ENCODE assay signal across 8 mouse cellular contexts in genomic region chr11:52003505-52003771, GRCm38 (mm10). TPM values are rescaled to one million over a fixed set of nuclear protein-coding genes. Genes with fewer than 3 reads are reported as not detected.
A peak's percentile ranks its signal among the peaks of the same experiment; 100 is the strongest.
DNase-seq lines count a peak whose midpoint lies in the region; ATAC-seq and TF ChIP-seq lines count a peak whose summit lies in the region.

No protein-coding gene starts in this region.

- no peak for TF ChIP-seq POLR2A in testis, adult 2 months (IDR thresholded peaks at IDR 0.05; ENCODE audit: control insufficient read depth, low read depth, low read length)

- peak overlapping the region; percentile 99 for H3K27ac ChIP-seq in testis, adult 2 months (ENCODE audit: control insufficient read depth, insufficient read depth, low read depth, low read length)
- H3K27ac ChIP-seq in liver, embryonic 11.5 days (ENCODE audit: low read depth, low read length), result peak overlapping the region; percentile 87

- peak; percentile 12 for DNase-seq in embryo, embryonic 10 days (ENCODE audit: low spot score)
- no peak for DNase-seq in embryo, embryonic 9.5 days (ENCODE audit: extremely low spot score)
- no peak for DNase-seq in testis, postnatal 10 days (ENCODE audit: low spot score)
- no peak for DNase-seq in liver, embryonic 11.5 days (ENCODE audit: low spot score)
- no peak for DNase-seq in urinary bladder, postnatal 14 days (ENCODE audit: low spot score)
- DNase-seq in cerebellum, adult 9-10 months, result no peak
- DNase-seq in gastrocnemius, postnatal 14 days, result no peak

- H3K9ac ChIP-seq in liver, embryonic 11.5 days (ENCODE audit: low read depth, low read length), result peak overlapping the region; percentile 83

- no peaks in the 10 kb centered on the region for H3K27me3 ChIP-seq in testis, adult 2 months (ENCODE audit: control insufficient read depth, insufficient read depth, low read length)
- no peaks in the 10 kb centered on the region for H3K27me3 ChIP-seq in liver, embryonic 11.5 days (replicated peaks; ENCODE audit: control insufficient read depth, insufficient read depth, low read length)

- H3K4me2 ChIP-seq in liver, embryonic 11.5 days, result peak overlapping the region; percentile 78

- no peaks in the 10 kb centered on the region for H3K9me3 ChIP-seq in liver, embryonic 11.5 days (ENCODE audit: control insufficient read depth, low read length)

- H3K4me1 ChIP-seq in testis, adult 2 months (ENCODE audit: control insufficient read depth, insufficient read depth, low read length), result peaks cover 6% of the 10 kb centered on the region; the same call in 1 of the 2 replicates
- peaks cover 17% of the 10 kb centered on the region; the same call in 1 of the 2 replicates for H3K4me1 ChIP-seq in liver, embryonic 11.5 days (replicated peaks; ENCODE audit: control insufficient read depth, insufficient read depth, low read length)

- no peak for TF ChIP-seq CTCF in testis, adult 2 months (IDR thresholded peaks at IDR 0.05; ENCODE audit: control insufficient read depth, insufficient read depth, insufficient replicate concordance, low read depth, low read length)

- H3K36me3 ChIP-seq in testis, adult 2 months (ENCODE audit: control insufficient read depth, insufficient read depth, low read length), result no peaks in the 10 kb centered on the region
- H3K36me3 ChIP-seq in liver, embryonic 11.5 days (ENCODE audit: control insufficient read depth, insufficient read depth, low read length), result no peaks in the 10 kb centered on the region

- no peak for ATAC-seq in liver, embryonic 11.5 days (replicated peaks; ENCODE audit: low FRiP score)

- intact Hi-C loops in gastrocnemius, postnatal 14 days (cut with DNase I; ENCODE audit: low total_unique reads), result no loop called here

- WGBS in liver, embryonic 11.5 days, result 16% methylated on average over 4 of the region's 4 CpGs

- H3K4me3 ChIP-seq in testis, adult 2 months (ENCODE audit: control insufficient read depth, low read depth, low read length), result peak overlapping the region; percentile 100
- H3K4me3 ChIP-seq in liver, embryonic 11.5 days (ENCODE audit: low read depth, low read length), result peak overlapping the region; percentile 74

RNA-seq across cellular contexts. Expression of gene Cdkl3, which starts 0.6 kb away (rescaled TPM):
- 250 and 259 TPM in 2 replicates for polyA plus RNA-seq in testis, adult 2 months (2012; rRNA removed)
- 3.4 and 3.8 TPM in 2 replicates for polyA plus RNA-seq in liver, embryonic 11.5 days (2014; fragmentation: Nextera tagmentation; extraction: Ambion mirVana)
- 1 to 10 TPM; 2.8 to 4.2 TPM for total RNA-seq in gastrocnemius, postnatal 14 days (2021)

RNA-seq across cellular contexts. Expression of gene Ube2b, which starts 2.9 kb away (rescaled TPM):
- 148 and 179 TPM in 2 replicates for polyA plus RNA-seq in testis, adult 2 months (2012; rRNA removed)
- 84.9 and 88.5 TPM in 2 replicates for polyA plus RNA-seq in liver, embryonic 11.5 days (2014; fragmentation: Nextera tagmentation; extraction: Ambion mirVana)
- 100 to 1,000 TPM; 248 to 274 TPM for total RNA-seq in gastrocnemius, postnatal 14 days (2021)

RNA-seq across cellular contexts. Expression of gene Cdkn2aipnl, which starts 36.0 kb away (rescaled TPM):
- polyA plus RNA-seq in testis, adult 2 months (2012; rRNA removed), result 7.0 and 8.0 TPM in 2 replicates
- polyA plus RNA-seq in liver, embryonic 11.5 days (2014; fragmentation: Nextera tagmentation; extraction: Ambion mirVana), result 114 and 125 TPM in 2 replicates
- 10 to 100 TPM; 14.8 to 16.2 TPM for total RNA-seq in gastrocnemius, postnatal 14 days (2021)

Comparison
In these comparisons a context has a peak if more than half of its experiments do, and no peak if none do; other contexts are left out.
1. RNA of gene Cdkl3, which starts 0.6 kb away (polyA plus RNA-seq): 250 to 259 TPM in testis, adult 2 months; 3.4 to 3.8 TPM in liver, embryonic 11.5 days; every median in the first group is over 10 times any median in the second.
2. RNA of gene Cdkn2aipnl, which starts 36.0 kb away (polyA plus RNA-seq): 114 to 125 TPM in liver, embryonic 11.5 days; 7.0 to 8.0 TPM in testis, adult 2 months; every median in the first group is over 10 times any median in the second.